Mouse (Mus musculus) stomach, embryonic 15.5 days (tissue): ENCODE results near the gene Gm36210. TPM values are rescaled to one million over a fixed set of nuclear protein-coding genes. Genes with fewer than 3 reads are reported as not detected.
"Not testable (repeated sequence)": the region's sequence is repeated elsewhere in the genome, so short reads cannot be mapped to it uniquely, and the experiment has no call there.

Experiments used
- ATAC-seq: fragments of 200-750 bp; cut with Nextera tagmentation; 2 replicates; pipeline ENCODE4 v1.8.0; 2017; ENCODE audit warnings: low read depth, moderate number of reproducible peaks, moderate TSS enrichment; ENCODE audit not compliant: insufficient read depth, low FRiP score
- H3K27ac ChIP-seq: fragments of 300-500 bp; sonication (generic); 2 replicates; pipeline ENCODE4 v1.5.1; 2015; ENCODE audit warnings: mild to moderate bottlenecking, inconsistent platforms
- H3K27me3 ChIP-seq: fragments of 300-500 bp; sonication (generic); replicated peaks from 2 replicates; pipeline ENCODE4 v1.6.1; 2015; ENCODE audit warnings: inconsistent platforms
- H3K36me3 ChIP-seq: fragments of 300-500 bp; sonication (generic); 2 replicates; pipeline ENCODE4 v1.6.1; 2015; ENCODE audit warnings: inconsistent platforms
- H3K4me1 ChIP-seq: fragments of 300-500 bp; sonication (generic); 2 replicates; pipeline ENCODE4 v1.6.1; 2015; ENCODE audit warnings: inconsistent platforms
- H3K4me2 ChIP-seq: fragments of 300-500 bp; sonication (generic); 2 replicates; pipeline ENCODE4 v1.6.1; 2015; ENCODE audit warnings: mild to moderate bottlenecking, inconsistent platforms
- H3K4me3 ChIP-seq: fragments of 300-500 bp; sonication (generic); replicated peaks from 2 replicates; pipeline ENCODE4 v1.5.1; 2015; ENCODE audit warnings: inconsistent platforms
- H3K9ac ChIP-seq: fragments of 300-500 bp; sonication (generic); 2 replicates; pipeline ENCODE4 v1.6.1; 2015; ENCODE audit warnings: inconsistent platforms
- H3K9me3 ChIP-seq: fragments of 300-500 bp; sonication (generic); 2 replicates; pipeline ENCODE4 v1.6.1; 2016; ENCODE audit warnings: inconsistent platforms
- WGBS: fragments of 180-500 bp; shearing (Covaris S2); methylation state at CpG from one replicate; pipeline ENCODE4 v1.1.7; 2015; 5-methylcytosine and 5-hydroxymethylcytosine counted together
- polyA plus RNA-seq: library from polyadenylated mRNA; unstranded; fragments of >200 nt; fragmentation: Nextera tagmentation; extraction: Ambion mirVana; gene quantifications from 2 replicates; pipeline ENCODE4 v1.2.1, GENCODE M21; 2015

Gm36210 gene
- polyA plus RNA-seq, 1 experiment from 2014 or later, result not detected

DNA sequence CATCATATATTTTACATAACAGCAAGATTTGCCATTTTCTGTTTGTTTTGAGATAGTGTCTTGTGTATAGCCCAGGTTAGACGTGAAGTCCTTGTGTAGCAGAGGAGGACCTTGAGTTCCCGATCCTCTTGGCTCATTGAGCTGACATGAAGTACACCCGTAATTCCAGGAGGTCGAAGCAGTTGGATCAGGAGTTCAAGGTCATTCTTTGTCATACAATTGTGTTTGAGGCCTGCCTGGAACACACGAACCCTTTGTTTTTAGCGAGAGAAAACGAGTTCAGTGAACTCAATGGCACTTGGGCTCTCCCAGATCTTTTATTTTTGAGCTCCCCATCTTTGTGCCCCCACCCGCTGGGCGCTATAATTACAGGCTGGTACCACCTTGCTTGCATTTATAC is 3.9 kb downstream of the Gm36210 start:
- Histone ChIP-seq H3K9ac (no peak overlapping the region), H3K4me3 (no peak overlapping the region), H3K4me2 (no peak overlapping the region), H3K36me3 (no peaks in the 10 kb centered on the region), H3K9me3 (no peaks in the 10 kb centered on the region), H3K4me1 (peaks cover 5% of the 10 kb centered on the region; the same call in 1 of the 2 replicates), H3K27ac (no peak overlapping the region), H3K27me3 (no peaks in the 10 kb centered on the region)
- no peak for ATAC-seq
- WGBS, result 72% methylated on average over 9 of the region's 9 CpGs

DNA sequence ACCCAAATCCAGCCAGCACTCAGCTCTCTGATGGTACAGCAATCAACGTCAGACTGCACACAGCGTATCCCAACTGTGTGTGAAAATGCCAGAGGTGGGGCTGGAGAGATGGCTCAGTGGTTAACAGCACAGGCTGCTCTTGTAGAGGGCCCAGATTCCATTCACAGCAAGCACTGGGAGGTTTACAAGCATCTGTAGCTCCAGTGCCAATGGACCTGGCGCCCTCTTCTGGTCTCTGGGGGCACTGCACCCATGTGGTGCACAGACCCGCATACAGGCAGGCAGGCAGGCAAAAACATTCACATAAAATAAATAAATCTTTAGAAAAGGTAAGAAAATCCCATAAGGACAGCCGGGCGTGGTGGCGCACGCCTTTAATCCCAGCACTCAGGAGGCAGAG is 5.1 kb downstream of the Gm36210 start:
- peaks cover 5% of the 10 kb centered on the region; the same call in 1 of the 2 replicates for H3K4me1 ChIP-seq
- no peaks in the 10 kb centered on the region for H3K36me3 ChIP-seq
- 57% methylated on average over 8 of the region's 8 CpGs for WGBS
- no peak for ATAC-seq
- no peaks in the 10 kb centered on the region for H3K27me3 ChIP-seq
- H3K4me2 ChIP-seq, result no peak overlapping the region
- H3K9ac ChIP-seq, result no peak overlapping the region
- H3K4me3 ChIP-seq, result no peak overlapping the region
- H3K27ac ChIP-seq, result no peak overlapping the region
- H3K9me3 ChIP-seq, result no peaks in the 10 kb centered on the region

DNA sequence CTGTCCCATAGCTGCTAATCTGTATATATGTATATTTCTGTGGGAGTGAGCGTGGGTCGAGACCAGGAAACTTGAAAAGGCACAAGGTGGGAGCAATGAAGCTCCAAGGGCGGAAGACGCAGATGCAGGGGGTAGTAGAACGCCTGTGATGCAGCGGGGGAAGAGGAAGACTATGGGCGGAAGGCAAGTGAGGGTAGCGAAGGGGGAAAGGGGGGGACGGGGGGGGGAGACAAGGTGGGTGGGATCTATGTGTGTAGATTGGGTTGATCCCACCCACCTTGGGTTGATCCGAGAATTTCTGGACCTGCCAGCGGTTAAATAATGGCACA is 5.8 kb downstream of the Gm36210 start:
- Histone ChIP-seq H3K9ac (no peak overlapping the region), H3K9me3 (no peaks in the 10 kb centered on the region), H3K27ac (no peak overlapping the region), H3K4me1 (peaks cover 5% of the 10 kb centered on the region; the same call in 1 of the 2 replicates), H3K4me2 (peak overlapping the region; percentile 52), H3K36me3 (no peaks in the 10 kb centered on the region), H3K4me3 (peak overlapping the region; percentile 30; the same call in 1 of the 2 replicates), H3K27me3 (no peaks in the 10 kb centered on the region)
- no peak for ATAC-seq
- WGBS, result 25% methylated on average over 11 of the region's 11 CpGs

DNA sequence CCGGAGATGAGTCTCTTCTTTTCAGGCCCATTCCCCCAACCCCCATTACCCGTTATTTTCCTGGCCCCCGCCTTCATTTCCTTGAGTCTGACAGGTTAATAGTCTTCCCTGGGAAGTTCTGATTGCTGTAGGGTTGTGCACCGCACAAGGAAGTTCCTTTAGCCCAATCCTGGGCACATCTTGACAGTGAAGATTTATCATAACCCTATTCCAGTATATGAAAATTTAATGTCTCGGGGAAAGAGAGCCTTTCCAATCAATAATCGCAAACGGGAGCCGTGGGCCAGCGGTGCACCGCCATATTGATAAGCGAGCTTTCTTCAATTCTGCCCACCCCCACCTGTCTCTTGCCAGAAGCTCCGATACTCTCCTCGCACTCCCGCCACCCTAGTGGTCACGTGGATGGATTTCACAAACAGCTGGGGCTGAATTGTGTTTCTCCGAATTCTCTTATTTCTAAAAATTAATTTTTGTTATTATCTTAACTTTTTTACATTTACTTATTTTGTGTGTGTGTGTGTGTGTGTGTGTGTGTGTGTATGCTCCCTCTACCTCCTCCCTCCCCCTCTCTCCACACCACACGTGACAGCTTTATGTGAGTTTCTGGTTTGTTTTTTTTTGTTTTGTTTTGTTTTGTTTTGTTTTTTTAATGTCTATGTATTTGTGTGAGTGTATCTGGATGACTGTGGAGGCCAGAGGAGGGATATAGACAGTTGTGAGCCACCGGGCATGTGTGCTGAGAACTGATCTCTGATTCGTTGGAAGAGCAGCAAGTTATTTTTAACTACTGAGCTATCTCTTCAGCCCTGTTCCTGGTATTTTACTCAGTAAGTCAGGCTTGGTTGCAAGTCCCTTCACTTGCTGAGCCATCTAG is 6.4 kb downstream of the Gm36210 start:
- peak; percentile 33; the same call in 1 of the 2 replicates for ATAC-seq

DNA sequence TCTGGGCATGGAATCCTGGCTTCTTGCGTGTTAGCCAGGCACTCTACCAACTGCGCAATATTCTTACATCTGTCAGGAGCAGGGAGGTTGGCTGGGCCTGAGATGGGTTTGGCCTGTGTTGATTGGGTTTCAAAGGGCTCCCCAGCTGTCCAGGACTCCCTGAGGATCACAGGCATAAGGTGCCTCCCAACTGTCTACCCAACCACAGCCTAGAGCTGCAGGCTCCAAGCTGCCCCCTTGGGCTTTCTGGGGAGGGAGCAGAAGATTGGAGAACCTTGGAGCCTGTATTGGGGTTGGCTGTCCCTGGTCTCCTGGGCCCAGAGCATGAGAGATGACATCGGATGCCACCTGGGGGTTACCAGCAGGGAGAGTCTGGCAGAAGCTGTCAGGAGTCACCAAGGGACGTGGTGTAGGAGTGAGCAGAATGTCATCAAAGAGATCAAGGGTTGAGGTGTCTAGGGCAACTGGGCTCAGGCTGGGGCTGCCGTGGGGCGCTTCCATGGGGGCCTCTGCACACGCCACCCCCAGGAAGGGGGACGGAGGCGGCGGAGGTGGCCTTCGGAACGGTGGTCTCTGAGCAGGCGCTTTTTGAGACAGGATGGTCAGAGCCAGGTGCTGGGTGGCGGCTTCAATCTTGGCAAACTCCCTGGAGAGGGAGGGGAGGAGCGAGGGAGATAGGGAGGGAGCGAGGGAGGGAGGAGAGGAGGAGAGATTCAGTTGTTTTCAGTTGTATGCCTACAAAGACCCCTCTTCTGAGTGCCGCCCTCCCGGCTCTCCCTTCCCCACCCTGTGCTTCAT is 7.3 kb downstream of the Gm36210 start:
- no peaks in the 10 kb centered on the region for H3K9me3 ChIP-seq
- WGBS, result 14% methylated on average over 18 of the region's 18 CpGs
- no peak overlapping the region for H3K27ac ChIP-seq
- peak overlapping the region; percentile 30 for H3K4me3 ChIP-seq
- H3K4me2 ChIP-seq, result peak overlapping the region; percentile 52
- H3K9ac ChIP-seq, result no peak overlapping the region
- no peaks in the 10 kb centered on the region for H3K36me3 ChIP-seq
- H3K27me3 ChIP-seq, result no peaks in the 10 kb centered on the region
- peaks cover 5% of the 10 kb centered on the region; the same call in 1 of the 2 replicates for H3K4me1 ChIP-seq
- peak; percentile 16 for ATAC-seq

More for the DNA sequence above, 6.4 kb downstream of the Gm36210 start:
- Histone ChIP-seq H3K36me3 (no peaks in the 10 kb centered on the region), H3K9me3 (no peaks in the 10 kb centered on the region), H3K4me3 (peak overlapping the region; percentile 30), H3K9ac (no peak overlapping the region), H3K27me3 (no peaks in the 10 kb centered on the region), H3K4me1 (peaks cover 5% of the 10 kb centered on the region; the same call in 1 of the 2 replicates), H3K4me2 (peak overlapping the region; percentile 52), H3K27ac (no peak overlapping the region)
- 6% methylated on average over 19 of the region's 19 CpGs for WGBS

DNA sequence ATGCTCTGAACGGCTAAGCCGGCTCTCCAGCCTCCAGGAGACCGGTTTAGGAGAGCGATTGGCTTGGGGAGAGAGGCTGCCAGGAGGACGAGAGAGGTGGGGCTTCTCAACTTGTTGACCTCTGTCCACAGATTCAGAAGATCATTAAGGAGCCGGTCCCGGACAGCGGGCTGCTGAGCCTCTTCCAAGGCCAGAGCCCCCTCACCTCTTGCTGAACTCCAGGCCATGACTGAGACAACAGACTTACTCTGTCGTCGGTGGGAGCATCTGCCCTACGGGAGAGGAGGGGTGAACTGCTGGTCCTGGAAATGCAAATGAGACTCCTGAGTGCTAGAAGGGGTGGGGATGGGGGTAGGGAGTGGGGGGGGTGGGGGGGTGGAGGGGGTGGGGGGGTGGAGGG is 11.1 kb downstream of the Gm36210 start:
- no peak overlapping the region for H3K9ac ChIP-seq
- peaks cover 5% of the 10 kb centered on the region; the same call in 1 of the 2 replicates for H3K4me1 ChIP-seq
- ATAC-seq, result no peak
- H3K27ac ChIP-seq, result no peak overlapping the region
- 56% methylated on average over 11 of the region's 11 CpGs for WGBS
- H3K9me3 ChIP-seq, result no peaks in the 10 kb centered on the region
- H3K27me3 ChIP-seq, result no peaks in the 10 kb centered on the region
- no peak overlapping the region for H3K4me2 ChIP-seq
- no peak overlapping the region for H3K4me3 ChIP-seq
- H3K36me3 ChIP-seq, result no peaks in the 10 kb centered on the region

DNA sequence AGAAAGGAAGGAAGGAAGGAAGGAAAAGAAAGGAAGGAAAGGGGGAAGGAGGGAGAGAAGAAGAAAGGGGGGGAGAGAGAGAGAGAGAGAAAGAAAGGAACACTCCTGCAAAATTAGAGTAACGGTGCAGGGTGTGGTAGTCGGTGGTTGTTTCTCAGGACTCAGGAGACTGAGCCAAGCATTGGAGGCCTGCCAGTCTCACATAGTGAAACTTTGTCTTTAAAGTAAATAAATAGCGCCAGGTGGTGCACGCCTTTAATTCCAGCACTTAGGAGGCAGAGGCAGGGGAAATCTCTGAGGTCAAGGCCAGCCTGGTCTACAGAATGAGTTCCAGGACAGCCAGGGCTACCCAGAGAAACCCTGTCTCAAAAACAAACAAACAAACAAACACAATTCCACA is 19.6 kb downstream of the Gm36210 start:
- no peaks in the 10 kb centered on the region for H3K9me3 ChIP-seq
- no peak overlapping the region for H3K4me2 ChIP-seq
- H3K9ac ChIP-seq, result no peak overlapping the region
- ATAC-seq, result no peak
- WGBS, result 37% methylated on average over 4 of the region's 4 CpGs
- peaks cover 3% of the 10 kb centered on the region; the same call in 1 of the 2 replicates for H3K36me3 ChIP-seq
- no peaks in the 10 kb centered on the region for H3K27me3 ChIP-seq
- H3K4me1 ChIP-seq, result no peaks in the 10 kb centered on the region
- H3K4me3 ChIP-seq, result no peak overlapping the region
- no peak overlapping the region for H3K27ac ChIP-seq

DNA sequence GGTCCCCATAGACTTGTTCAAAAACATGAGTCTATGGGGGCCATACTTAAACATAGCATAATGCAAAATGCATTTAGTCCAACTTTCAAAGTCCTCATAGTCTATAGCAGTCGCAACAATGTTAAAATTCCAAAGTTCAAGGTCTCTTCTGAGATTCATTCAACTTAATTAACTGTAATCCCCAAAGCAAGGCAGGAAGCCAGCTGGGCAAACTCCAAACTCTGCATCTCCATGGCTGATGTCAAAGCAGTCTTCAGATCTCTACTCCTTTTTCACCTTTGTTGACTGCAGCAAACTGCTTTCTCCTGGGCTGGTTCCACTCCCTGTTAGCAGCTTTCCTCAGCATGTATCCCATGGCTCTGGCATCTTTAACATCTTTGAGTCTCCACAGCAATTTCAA is 27.3 kb downstream of the Gm36210 start:
- not testable (repeated sequence) for H3K4me3 ChIP-seq, H3K36me3 ChIP-seq, H3K4me2 ChIP-seq, H3K9ac ChIP-seq, H3K27ac ChIP-seq, H3K9me3 ChIP-seq, H3K4me1 ChIP-seq, ATAC-seq, H3K27me3 ChIP-seq
- WGBS, result 84% methylated on average over 1 of the region's 1 CpGs

DNA sequence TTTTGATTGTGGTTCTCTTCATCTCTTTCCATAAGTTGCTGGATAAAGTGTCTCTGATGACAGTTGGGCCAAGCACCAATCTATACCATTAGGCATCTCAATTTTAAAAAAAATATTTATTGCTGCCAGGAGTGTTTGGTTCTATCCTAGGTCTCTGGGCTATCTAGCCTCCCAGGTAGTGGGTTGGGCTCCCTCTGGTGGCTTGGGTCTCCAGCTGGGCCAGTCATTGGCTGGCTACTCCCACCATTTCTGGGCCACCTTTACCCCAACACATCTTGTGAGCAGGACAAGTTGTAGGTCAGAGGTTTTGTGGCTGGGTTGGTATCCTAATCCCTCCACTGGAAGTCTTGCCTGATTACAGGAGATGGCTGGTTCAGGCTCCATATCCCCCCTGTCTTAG is 28.1 kb downstream of the Gm36210 start:
- H3K4me3 ChIP-seq, result no peak overlapping the region
- peak overlapping the region; percentile 74 for H3K4me2 ChIP-seq
- H3K27ac ChIP-seq, result no peak overlapping the region
- H3K36me3 ChIP-seq, result peaks cover 3% of the 10 kb centered on the region; the same call in 1 of the 2 replicates
- H3K27me3 ChIP-seq, result no peaks in the 10 kb centered on the region
- no peak overlapping the region for H3K9ac ChIP-seq
- 0 out of 2 replicates have a peak, but pooled peaks cover 6% of the 10 kb centered on the region for H3K4me1 ChIP-seq
- no peaks in the 10 kb centered on the region for H3K9me3 ChIP-seq
- no peak for ATAC-seq

DNA sequence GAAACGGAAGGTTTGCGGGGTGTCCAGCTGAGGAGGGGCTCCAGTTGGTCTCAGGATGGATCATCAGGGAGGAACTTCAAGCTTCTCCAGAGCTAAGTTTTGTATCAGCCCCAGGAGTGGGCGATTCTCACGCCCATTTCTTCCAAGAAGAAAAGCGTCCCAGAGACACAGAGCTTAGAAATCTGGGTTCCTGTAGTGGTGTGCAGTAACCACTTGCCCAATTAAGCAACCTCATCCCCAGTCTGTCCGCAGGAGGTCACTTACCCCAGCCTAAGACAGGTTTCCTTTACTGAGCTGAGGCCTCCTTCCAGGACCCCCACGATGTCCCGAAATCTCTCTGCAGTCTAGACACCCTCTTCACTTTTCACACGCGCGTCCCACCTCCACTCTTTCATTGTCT is 29.1 kb downstream of the Gm36210 start:
- Histone ChIP-seq H3K9ac (peak overlapping the region; percentile 50), H3K27ac (peak overlapping the region; percentile 61), H3K9me3 (no peaks in the 10 kb centered on the region), H3K4me2 (peak overlapping the region; percentile 74), H3K4me3 (peak overlapping the region; percentile 62), H3K27me3 (no peaks in the 10 kb centered on the region), H3K4me1 (0 out of 2 replicates have a peak, but pooled peaks cover 6% of the 10 kb centered on the region), H3K36me3 (peaks cover 3% of the 10 kb centered on the region; the same call in 1 of the 2 replicates)
- ATAC-seq, result peak; percentile 9; the same call in 1 of the 2 replicates
- WGBS, result 6% methylated on average over 11 of the region's 11 CpGs

DNA sequence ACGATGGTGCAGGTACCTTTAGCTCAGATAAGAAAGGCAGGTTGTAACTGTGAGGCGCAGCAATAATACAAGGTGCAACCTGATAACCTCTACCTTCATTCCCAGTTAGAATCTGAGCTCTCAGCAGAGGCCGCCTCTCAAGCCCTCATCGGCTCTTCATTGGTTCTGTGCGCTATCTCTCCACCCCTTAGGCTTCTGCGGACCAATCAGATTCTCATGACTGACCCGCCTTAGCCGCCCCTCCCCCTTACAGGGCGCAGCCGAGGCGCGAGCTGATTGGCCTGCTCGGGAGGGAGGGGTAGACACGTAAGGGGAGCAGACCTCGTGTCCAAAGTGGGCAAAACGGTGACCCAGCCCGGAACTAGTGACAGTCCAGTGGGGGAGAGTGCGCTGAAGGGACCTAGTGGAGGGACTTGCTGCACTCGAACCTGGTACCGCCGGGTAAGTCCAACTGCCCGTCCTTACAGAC is 29.5 kb downstream of the Gm36210 start, which contains the start of gene Isoc2a:
Gene Isoc2a (plus strand): TSS at position 401 of the 469 bp plus-strand sequence.
- ATAC-seq, result peak; percentile 100
- no peaks in the 10 kb centered on the region for H3K9me3 ChIP-seq
- under 1% methylated on average over 21 of the region's 22 CpGs for WGBS
- H3K36me3 ChIP-seq, result no peaks in the 10 kb centered on the region
- H3K9ac ChIP-seq, result peak within 1 kb of the TSS; percentile 50
- peak within 1 kb of the TSS; percentile 68 for H3K27ac ChIP-seq
- 0 out of 2 replicates have a peak, but pooled peaks cover 6% of the 10 kb centered on the region for H3K4me1 ChIP-seq
- peak within 1 kb of the TSS; percentile 74 for H3K4me2 ChIP-seq
- peak within 1 kb of the TSS; percentile 62 for H3K4me3 ChIP-seq
- no peaks in the 10 kb centered on the region for H3K27me3 ChIP-seq
